Mouse (Mus musculus): ENCODE measurements around the gene Wnt7b.

The Wnt7b gene

GRCm38 (mm10) chr15:85601202-85601601 lies 18.9 kb upstream of the Wnt7b start:
- no peak for DNase-seq (ENCODE audit: low read depth, low spot score)

DNA sequence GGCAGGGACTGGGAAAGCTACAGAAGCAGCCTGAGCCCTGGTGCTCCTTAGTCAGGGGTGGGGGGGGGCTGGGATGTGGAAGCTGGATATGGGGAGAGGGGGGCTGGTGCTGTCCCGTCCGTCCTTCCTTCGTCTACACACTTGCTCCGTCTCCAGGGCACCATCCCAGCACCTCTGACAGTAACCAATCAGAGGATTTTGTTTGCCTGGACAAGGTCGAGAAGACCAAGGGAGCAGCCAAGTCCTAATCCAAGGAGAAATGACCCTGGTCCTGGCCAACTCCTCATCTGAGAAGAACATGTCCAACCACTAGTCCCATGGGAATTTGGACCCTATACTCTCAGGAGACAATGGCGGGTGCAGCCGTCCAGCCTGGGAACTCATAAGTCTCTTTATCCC lies 18.4 kb upstream of the Wnt7b start:
- DNase-seq (ENCODE audit: low read depth, low spot score), result no peak

DNA sequence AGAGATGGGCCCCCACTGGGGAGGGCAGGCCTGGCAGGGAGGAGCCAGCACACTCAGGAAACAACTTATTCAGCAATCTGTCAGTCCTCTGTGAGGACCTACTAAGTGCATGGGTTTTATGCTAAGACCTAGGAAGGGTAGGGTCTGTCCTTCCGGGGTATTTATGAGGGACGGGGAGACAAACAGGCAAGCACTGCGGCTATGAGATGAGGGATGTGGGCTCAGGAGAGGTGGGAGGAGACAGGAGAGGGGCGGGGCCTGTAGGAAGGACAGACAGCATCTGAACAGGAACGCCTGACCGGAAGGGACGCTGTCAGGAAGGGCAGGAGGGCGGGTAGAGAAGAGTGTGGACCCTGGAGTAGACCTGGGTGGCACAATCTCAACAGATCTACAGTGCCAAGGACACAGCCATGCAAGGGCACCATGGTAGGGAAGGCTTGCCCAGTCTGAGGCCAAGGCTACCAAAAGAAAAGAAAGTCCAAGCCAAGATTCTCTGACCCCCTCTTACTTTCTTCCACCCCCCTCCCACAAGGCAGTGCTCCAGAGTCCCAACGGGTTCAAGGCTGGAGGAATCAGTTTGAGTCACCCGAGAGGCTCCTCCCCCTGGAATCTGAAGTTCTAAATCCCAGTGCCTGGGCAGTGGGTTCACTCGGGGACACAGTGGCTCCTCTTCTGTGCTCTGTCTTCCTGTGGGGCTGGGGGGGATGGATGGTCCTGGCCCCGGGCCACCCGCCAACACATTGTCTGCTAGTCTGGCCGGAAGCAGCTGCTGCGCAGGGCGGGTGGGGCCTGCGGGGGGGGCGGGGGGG lies 17.8 kb upstream of the Wnt7b start:
- DNase-seq (ENCODE audit: low read depth, low spot score), result no peak

- DNase-seq (ENCODE audit: low read depth, low spot score), result no peak
These were observed 17.0 kb upstream of the Wnt7b start for GRCm38 (mm10) chr15:85598984-85599886.

DNA sequence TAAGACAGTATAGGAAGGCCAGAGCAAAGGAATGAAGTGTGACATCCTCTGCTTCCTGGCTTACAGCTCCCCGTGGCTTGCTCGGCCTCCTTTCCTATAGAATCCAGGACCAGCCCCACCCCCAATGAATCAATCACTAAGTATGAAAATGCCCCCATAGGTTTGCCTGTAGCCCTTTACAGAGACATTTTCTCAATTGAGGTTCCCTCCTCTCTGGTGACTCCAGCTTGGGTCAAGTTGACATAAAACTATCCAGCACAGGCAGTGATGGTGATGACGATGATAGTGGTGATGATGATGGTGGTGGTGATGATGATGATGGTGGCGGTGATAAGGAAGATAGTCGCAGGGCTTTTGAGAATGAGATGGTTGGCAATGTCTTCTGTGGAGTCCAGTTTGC lies 16.2 kb upstream of the Wnt7b start:
- no peak for DNase-seq (ENCODE audit: low read depth, low spot score)

- no peak for DNase-seq (ENCODE audit: low read depth, low spot score)
These were observed 15.1 kb upstream of the Wnt7b start for GRCm38 (mm10) chr15:85597403-85597802.

GRCm38 (mm10) chr15:85592674-85593073 lies 10.4 kb upstream of the Wnt7b start:
- DNase-seq (ENCODE audit: low read depth, low spot score), result no peak

- DNase-seq (ENCODE audit: low read depth, low spot score), result no peak
These were observed 8.6 kb upstream of the Wnt7b start for GRCm38 (mm10) chr15:85590831-85591230.

GRCm38 (mm10) chr15:85583504-85583903 lies 1.2 kb upstream of the Wnt7b start:
- DNase-seq (ENCODE audit: low read depth, low spot score), result peak; percentile 72

GRCm38 (mm10) chr15:85583024-85583423 lies 751 bp upstream of the Wnt7b start:
- peak; percentile 70 for DNase-seq (ENCODE audit: low read depth, low spot score)

GRCm38 (mm10) chr15:85581563-85582064 lies 659 bp downstream of the Wnt7b start:
- DNase-seq (ENCODE audit: low read depth, low spot score), result no peak

- no peak for DNase-seq (ENCODE audit: low read depth, low spot score)
These were observed 1.2 kb downstream of the Wnt7b start for GRCm38 (mm10) chr15:85580934-85581562.

DNA sequence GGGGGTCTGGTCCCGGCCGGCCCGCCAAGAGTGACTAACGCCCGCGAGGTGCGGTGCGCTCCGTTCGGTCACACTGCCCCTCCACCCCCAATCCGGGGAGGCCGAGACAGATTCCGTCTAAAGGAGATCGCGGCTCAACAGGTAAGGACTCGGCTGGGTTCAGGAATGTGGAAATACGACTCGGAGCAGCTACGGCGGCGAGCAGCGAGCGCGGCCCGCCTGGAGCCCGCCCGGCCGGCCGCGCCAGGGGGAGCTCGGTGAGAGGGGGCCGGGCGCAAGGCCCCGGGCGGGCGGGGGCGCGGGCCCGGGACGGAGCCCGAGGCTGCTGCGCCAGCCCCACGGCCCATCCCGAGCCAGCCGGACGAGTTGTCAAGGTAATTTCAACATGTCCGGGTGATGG lies 1.8 kb downstream of the Wnt7b start:
- no peak for DNase-seq (ENCODE audit: low read depth, low spot score)

- DNase-seq (ENCODE audit: low read depth, low spot score), result no peak
These were observed 4.5 kb downstream of the Wnt7b start for GRCm38 (mm10) chr15:85577583-85578460.

DNA sequence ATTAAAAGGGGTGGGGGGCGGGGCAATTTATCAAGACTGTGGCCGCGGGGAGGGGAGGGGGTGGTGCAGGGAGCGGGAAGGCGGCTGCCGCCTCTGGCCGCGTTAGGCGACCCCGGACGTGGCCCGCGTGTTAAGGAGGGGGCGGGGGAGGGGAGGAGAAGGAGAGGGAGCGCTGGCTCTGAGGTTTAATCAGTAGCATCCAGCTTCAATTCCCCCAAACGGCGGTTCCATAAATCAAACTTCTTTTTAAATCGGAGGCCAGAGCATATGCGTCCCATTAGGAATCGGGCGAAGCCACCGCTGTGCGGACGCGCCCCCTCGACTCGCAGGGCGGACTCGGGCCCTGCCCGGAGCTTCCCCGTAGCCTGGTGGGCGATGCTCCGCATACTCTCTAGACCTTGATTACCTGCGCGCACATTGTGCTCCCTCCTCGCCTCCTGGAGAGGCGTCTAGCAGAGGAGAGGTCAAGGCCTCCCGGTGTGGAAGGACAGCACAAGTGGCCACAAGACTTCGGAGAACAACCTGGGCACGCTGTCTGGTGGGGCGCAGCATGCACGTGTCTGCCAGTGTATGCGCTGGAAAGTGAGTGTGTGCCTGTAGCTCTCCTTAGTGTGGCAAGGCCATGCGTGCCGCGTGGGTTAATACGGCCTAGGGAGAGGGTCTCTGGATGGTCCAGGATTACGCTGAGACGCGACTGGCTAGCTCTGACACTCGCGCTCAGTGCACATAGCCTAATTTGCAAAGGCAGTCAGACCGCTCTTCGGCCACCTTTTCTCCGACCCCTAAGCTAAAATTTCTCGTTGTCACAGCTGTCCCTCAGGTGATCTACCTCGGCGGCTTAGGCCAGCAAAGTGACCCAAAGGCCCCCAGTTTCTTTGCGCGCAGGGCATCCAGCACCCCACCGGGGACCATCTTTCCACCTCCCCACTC lies 5.5 kb downstream of the Wnt7b start:
- no peak for DNase-seq (ENCODE audit: low read depth, low spot score)

DNA sequence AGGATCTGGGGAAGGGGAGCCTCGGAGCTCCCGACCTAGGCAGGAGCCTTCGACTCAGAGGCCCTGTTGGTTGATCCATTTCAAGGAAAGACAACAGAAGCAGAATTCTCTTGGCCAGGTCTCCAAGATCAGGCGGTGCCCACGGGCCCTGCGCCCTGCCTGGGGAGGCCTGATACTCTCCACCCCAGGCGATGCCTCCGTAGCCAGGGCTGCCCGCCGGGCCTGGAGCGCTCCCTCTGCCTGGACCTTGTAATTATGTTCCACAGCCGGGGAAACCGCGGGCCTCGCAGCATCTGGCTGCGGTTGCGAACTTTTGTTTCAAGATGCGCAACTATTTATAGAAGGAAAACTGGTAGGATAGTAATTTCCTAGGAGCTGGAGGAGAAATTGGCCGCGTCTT lies 6.2 kb downstream of the Wnt7b start:
- DNase-seq (ENCODE audit: low read depth, low spot score), result no peak

- DNase-seq (ENCODE audit: low read depth, low spot score), result no peak
These were observed 7.7 kb downstream of the Wnt7b start for GRCm38 (mm10) chr15:85574558-85574957.

DNA sequence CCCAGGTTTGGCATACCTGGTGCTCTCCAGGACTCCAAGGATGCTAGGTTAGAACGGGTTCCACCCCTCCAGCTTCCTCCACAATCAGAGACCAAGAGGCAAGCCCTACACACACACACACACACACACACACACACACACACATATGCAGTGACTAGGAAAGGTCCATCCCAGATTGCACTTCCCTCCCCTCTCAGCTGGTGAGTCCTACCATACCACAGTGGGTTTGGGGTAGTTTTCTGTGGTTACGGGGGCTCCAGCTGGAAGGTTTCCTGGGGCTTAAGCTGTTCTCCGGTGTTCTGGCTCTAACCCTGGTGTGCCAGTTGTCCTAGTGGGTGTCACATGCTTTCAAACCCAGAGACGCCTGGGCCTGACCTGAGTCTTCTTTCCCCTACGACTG lies 8.2 kb downstream of the Wnt7b start:
- no peak for DNase-seq (ENCODE audit: low read depth, low spot score)

- no peak for DNase-seq (ENCODE audit: low read depth, low spot score)
These were observed 9.5 kb downstream of the Wnt7b start for GRCm38 (mm10) chr15:85572619-85573254.
